Mouse (Mus musculus): ENCODE results near the gene Slc30a3.

- TF ChIP-seq CTCF (IDR thresholded peaks at IDR 0.05; ENCODE audit: low read depth): no peak
- TF ChIP-seq EP300 (IDR thresholded peaks at IDR 0.05; ENCODE audit: low read depth): no peak
These were observed 13.1 kb upstream of the Slc30a3 start for GRCm38 (mm10) chr5:31121111-31121510.
